Mouse (Mus musculus) kidney, adult 2 months (tissue): ENCODE results near the gene Dact3.

Experiments used
- CTCF ChIP-seq: fragments of 200-500 bp; conservative IDR thresholded peaks from 2 replicates; pipeline ENCODE4 v1.5.1; 2011; ENCODE audit warnings: low read depth, mild to moderate bottlenecking, control low read depth, low read length, moderate library complexity, mixed read lengths; ENCODE audit not compliant: insufficient read depth, insufficient read length
- POLR2A ChIP-seq: fragments of 200-500 bp; IDR thresholded peaks from one replicate; pipeline ENCODE4 v1.6.1; 2011; ENCODE audit warnings: low read depth, low read length, control low read depth

DNA sequence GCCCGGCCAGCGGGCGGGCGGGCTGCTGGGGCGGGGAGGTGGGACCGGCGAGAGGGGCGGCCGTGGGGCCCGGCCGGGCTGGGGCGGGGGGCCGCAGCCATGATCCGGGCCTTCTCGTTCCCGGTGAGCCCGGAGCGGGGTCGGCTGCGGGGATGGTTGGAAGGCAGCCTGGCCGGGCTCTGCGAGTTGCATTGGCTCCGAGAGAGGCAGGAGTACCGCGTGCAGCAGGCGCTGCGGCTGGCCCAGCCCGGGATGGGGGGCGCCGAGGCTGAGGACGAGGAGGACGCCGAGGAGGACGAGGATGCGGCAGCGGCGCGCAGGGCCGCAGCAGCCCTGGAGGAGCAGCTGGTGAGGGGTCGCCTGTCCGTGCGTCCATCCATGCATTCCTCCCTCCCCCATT is 209 bp downstream of the Dact3 start:
- TF ChIP-seq CTCF (no peak), POLR2A (no peak)
